Mouse (Mus musculus): ENCODE data around the gene 2010111I01Rik. TPM values are rescaled to one million over a fixed set of nuclear protein-coding genes. Genes with fewer than 3 reads are reported as not detected.

2010111I01Rik gene
- polyA plus RNA-seq, 1 experiment from 2014 or later = 129 TPM

DNA sequence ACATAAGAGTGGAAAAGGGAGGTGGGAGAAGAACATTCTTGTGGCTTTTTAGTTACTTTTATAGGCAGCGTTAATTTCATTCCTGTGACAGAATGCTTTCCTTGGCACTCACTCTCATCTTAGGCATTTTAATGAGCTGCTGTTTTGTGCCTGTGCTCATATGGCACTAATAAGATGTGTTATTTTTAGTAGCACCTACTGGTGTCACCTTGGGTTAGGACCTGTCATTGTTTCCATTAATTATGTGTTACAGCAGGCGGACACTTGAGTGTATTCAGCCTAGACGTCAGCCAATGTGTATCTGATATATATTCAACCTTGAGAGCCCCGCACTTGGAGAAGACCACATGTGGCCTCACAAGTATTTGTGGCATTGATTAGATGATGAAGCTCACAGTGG is 281.1 kb downstream of the 2010111I01Rik start:
- peak overlapping the region; percentile 47 for H3K4me2 ChIP-seq
- H3K4me1 ChIP-seq = peaks cover 93% of the 10 kb centered on the region

DNA sequence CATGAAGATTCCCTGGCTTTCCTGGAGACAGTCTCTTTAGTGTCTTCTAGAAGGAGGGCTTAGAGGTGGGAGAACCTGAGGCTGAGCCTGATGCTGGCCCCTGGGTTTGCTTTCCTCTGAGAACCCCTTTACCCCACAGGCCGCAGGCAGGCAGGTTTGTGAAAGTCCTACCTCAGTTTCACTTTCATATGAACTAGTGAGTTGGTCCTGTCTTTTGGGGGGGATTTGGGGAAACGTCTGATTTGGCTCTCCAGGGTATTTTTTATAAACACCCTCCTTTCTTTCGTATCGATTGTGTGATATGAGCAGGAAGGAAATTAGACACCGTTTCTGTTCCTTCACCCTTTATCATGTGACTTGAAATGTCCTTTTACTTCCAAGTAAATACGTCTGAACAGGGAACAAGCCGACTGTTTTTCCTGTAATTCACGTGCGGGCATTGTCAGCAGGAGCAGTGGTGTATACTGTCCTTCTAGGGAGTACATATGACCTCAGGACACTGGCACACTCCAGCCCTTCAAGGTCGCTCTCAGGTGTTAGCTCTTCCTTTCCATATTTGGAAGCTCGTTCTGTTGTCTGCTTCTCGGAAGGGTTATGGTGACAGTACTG is 281.7 kb downstream of the 2010111I01Rik start:
- WGBS = 35% methylated on average over 12 of the region's 12 CpGs
- Histone ChIP-seq H3K27ac (peak overlapping the region; percentile 45; the same call in 1 of the 2 replicates), H3K9me3 (no peaks in the 10 kb centered on the region), H3K4me2 (peak overlapping the region; percentile 47), H3K4me1 (peaks cover 93% of the 10 kb centered on the region), H3K9ac (no peak overlapping the region), H3K4me3 (peak overlapping the region; percentile 7; the same call in 1 of the 2 replicates), H3K27me3 (no peaks in the 10 kb centered on the region), H3K36me3 (0 out of 2 replicates have a peak, but pooled peaks cover 7% of the 10 kb centered on the region)
- no peak for ATAC-seq (ENCODE audit: borderline replicate concordance, extremely low read depth, low FRiP score, low TSS enrichment)

More for the DNA sequence above, 281.1 kb downstream of the 2010111I01Rik start:
- H3K4me3 ChIP-seq = no peak overlapping the region
- no peaks in the 10 kb centered on the region for H3K27me3 ChIP-seq
- 40% methylated on average over 4 of the region's 4 CpGs for WGBS
- peak overlapping the region; percentile 75 for H3K27ac ChIP-seq
- no peaks in the 10 kb centered on the region for H3K9me3 ChIP-seq
- H3K36me3 ChIP-seq = 0 out of 2 replicates have a peak, but pooled peaks cover 7% of the 10 kb centered on the region
- H3K9ac ChIP-seq = no peak overlapping the region
- no peak for ATAC-seq (ENCODE audit: borderline replicate concordance, extremely low read depth, low FRiP score, low TSS enrichment)

DNA sequence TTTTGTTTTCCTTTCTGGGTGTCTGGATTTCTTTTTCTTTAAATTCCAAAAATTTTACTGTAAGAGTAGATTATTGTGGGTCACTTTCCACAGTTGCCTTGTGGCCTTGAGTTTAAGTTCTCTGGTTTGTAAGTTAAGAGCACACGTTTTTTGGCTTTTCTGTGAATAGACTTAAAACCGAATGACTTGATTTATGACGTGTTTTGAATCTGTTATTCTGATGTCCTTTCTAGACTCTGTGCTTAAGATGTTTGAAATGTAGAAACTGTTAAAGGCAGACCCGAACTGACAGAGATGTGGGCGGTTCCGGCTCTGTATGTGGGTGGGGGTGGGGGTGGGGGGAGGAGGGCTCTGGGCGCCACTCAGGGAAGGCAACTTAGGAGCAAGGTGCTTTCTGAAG is 282.3 kb downstream of the 2010111I01Rik start:
- ATAC-seq (ENCODE audit: borderline replicate concordance, extremely low read depth, low FRiP score, low TSS enrichment) = no peak
- H3K4me2 ChIP-seq = peak overlapping the region; percentile 47; the same call in 1 of the 2 replicates
- H3K9ac ChIP-seq = no peak overlapping the region
- no peaks in the 10 kb centered on the region for H3K9me3 ChIP-seq
- 42% methylated on average over 7 of the region's 7 CpGs for WGBS
- 0 out of 2 replicates have a peak overlapping the region, but pooled peaks have one; percentile 45 for H3K27ac ChIP-seq
- peak overlapping the region; percentile 7; the same call in 1 of the 2 replicates for H3K4me3 ChIP-seq
- H3K27me3 ChIP-seq = no peaks in the 10 kb centered on the region
- H3K4me1 ChIP-seq = peaks cover 93% of the 10 kb centered on the region
- H3K36me3 ChIP-seq = 0 out of 2 replicates have a peak, but pooled peaks cover 7% of the 10 kb centered on the region

DNA sequence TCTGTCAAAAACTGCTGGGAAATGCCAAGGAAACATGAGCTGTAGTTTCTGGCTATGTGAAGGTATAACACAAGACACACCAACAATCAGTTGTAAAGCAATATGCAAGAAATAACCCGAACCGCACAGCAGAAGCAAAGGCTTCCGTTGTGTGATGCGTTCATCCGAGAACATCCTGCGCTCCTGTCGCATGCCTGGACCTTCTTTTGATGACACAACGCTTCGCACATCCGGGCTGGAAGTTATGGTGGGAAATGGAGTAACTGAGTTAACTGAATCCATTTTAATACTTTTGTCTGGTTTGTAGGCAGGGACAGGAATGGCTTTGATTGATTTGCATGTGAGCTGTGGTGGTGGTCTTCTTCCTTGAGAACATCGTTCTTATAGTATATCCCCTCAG is 282.9 kb downstream of the 2010111I01Rik start:
- Histone ChIP-seq H3K27ac (no peak overlapping the region), H3K4me3 (no peak overlapping the region), H3K9ac (no peak overlapping the region), H3K36me3 (0 out of 2 replicates have a peak, but pooled peaks cover 7% of the 10 kb centered on the region), H3K27me3 (no peaks in the 10 kb centered on the region), H3K9me3 (no peaks in the 10 kb centered on the region), H3K4me2 (no peak overlapping the region; the same call in 1 of the 2 replicates), H3K4me1 (peaks cover 91% of the 10 kb centered on the region)
- WGBS = 78% methylated on average over 11 of the region's 11 CpGs
- ATAC-seq (ENCODE audit: borderline replicate concordance, extremely low read depth, low FRiP score, low TSS enrichment) = no peak

DNA sequence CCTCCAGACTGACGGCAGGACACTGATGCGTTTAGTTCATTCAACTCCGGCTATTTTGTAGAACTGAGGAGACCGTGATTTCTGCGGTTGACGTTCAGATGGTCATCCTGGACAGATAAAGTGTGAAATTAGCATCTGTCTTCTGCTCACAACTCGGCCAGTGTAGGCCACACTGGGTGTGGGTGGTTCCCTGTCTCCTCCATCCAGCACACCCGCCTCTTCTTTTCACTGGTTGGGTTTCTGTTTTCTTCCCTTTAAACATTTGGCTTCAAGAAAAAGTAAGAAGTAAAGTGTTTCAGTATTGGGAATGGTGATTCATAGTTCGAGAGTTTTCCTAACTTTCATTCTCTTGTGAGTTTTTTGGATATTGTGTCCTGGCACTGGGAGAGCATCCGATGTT is 283.6 kb downstream of the 2010111I01Rik start:
- no peak for ATAC-seq (ENCODE audit: borderline replicate concordance, extremely low read depth, low FRiP score, low TSS enrichment)
- Histone ChIP-seq H3K27ac (no peak overlapping the region), H3K9ac (no peak overlapping the region), H3K9me3 (no peaks in the 10 kb centered on the region), H3K36me3 (0 out of 2 replicates have a peak, but pooled peaks cover 7% of the 10 kb centered on the region), H3K4me1 (peaks cover 92% of the 10 kb centered on the region), H3K4me2 (no peak overlapping the region), H3K27me3 (no peaks in the 10 kb centered on the region), H3K4me3 (no peak overlapping the region)
- WGBS = 65% methylated on average over 10 of the region's 10 CpGs

DNA sequence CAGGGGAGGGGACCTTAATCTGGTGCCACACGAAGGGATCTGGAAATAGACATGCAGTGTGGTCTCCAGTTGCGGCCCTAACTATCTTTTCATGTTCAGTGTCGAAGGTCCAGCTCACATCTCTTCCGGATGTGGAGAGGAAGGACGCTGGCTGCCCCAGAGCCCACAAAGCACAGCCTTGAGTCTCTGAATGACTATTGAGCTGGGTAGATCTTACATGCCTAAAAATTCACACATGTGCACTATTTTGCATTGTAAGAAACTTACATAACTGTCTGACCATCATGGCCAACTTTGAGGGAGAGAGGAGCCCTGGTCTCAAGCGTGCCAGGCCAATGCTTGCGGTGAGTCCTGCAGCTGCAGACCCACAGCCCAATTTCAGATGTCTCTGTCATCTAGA is 284.5 kb downstream of the 2010111I01Rik start:
- H3K4me1 ChIP-seq = peaks cover 94% of the 10 kb centered on the region
- peak overlapping the region; percentile 34; the same call in 1 of the 2 replicates for H3K27ac ChIP-seq
- no peak overlapping the region for H3K4me3 ChIP-seq
- H3K27me3 ChIP-seq = no peaks in the 10 kb centered on the region
- 72% methylated on average over 7 of the region's 7 CpGs for WGBS
- peaks cover 8% of the 10 kb centered on the region; the same call in 1 of the 2 replicates for H3K36me3 ChIP-seq
- 0 out of 2 replicates have a peak overlapping the region, but pooled peaks have one; percentile 16 for H3K9ac ChIP-seq
- peak overlapping the region; percentile 23 for H3K4me2 ChIP-seq
- no peaks in the 10 kb centered on the region for H3K9me3 ChIP-seq
- no peak for ATAC-seq (ENCODE audit: borderline replicate concordance, extremely low read depth, low FRiP score, low TSS enrichment)

DNA sequence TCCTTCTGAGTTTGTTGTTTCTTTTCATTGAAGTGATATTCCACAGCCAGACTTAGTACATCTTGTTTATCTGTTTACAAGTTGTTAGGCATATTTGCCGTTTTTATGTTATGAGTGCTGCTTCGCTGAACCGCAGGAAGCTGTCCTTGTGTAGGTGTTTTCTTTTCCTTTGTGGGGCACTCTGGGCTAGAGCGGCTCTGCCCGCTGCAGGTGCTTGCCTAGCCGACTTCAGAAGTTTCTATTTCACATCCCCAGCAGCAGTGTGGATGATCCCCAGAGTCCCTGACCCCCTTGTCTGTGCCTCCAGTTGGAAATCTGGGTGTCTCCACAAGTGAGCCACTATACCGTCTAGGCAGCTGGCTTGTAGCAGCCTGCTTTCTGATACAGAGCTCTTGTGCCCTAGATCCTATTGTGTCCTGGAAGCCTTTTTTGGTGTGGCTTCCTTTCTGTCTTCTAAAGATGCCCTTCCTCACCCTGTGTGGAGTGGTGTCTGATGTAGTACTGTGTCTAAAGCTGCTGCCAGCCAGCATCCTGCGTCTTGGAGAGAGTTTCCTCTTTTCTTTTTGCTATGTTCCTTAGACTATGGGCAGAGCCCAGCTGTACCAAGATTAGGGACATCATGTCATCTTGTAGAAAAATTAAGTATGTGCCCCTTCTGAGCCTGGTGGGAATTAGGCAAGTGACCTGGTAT is 285.2 kb downstream of the 2010111I01Rik start:
- Histone ChIP-seq H3K4me3 (no peak overlapping the region), H3K4me2 (no peak overlapping the region), H3K36me3 (peaks cover 15% of the 10 kb centered on the region; the same call in 1 of the 2 replicates), H3K27me3 (no peaks in the 10 kb centered on the region), H3K9ac (0 out of 2 replicates have a peak overlapping the region, but pooled peaks have one; percentile 1), H3K27ac (peak overlapping the region; percentile 80), H3K4me1 (peaks cover 94% of the 10 kb centered on the region), H3K9me3 (no peaks in the 10 kb centered on the region)
- ATAC-seq (ENCODE audit: borderline replicate concordance, extremely low read depth, low FRiP score, low TSS enrichment) = no peak
- 55% methylated on average over 8 of the region's 8 CpGs for WGBS

DNA sequence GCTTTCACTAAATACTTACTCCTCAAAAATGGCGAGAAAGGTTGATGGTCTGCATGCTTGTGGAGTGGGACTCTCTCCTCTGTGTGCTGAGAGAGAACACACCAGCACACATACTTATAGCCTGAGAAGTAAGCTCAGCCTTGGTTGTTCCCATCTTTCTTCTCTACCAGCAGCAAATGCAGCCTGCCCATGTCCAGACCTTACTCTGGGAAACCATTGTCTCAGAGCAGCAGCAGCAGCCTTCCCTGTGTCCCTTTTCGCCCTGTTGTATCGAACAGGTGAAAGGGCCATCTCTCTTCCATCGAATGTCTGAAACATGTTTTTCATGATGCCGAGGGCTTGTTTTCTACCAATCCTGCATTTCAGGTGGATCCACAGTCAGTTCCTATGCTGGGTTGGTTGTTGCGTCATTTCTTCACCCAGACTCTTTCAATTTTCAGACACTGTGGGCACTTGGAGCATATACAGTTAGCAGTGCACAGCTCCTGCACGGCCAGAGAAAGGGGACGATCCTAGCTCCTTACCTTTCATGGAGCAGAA is 285.8 kb downstream of the 2010111I01Rik start:
- H3K4me2 ChIP-seq = no peak overlapping the region
- H3K4me3 ChIP-seq = no peak overlapping the region
- H3K9ac ChIP-seq = 0 out of 2 replicates have a peak overlapping the region, but pooled peaks have one; percentile 1
- peaks cover 94% of the 10 kb centered on the region for H3K4me1 ChIP-seq
- H3K36me3 ChIP-seq = peaks cover 14% of the 10 kb centered on the region; the same call in 1 of the 2 replicates
- WGBS = 78% methylated on average over 8 of the region's 8 CpGs
- peak overlapping the region; percentile 80 for H3K27ac ChIP-seq
- H3K9me3 ChIP-seq = no peaks in the 10 kb centered on the region
- H3K27me3 ChIP-seq = no peaks in the 10 kb centered on the region
- ATAC-seq (ENCODE audit: borderline replicate concordance, extremely low read depth, low FRiP score, low TSS enrichment) = no peak

DNA sequence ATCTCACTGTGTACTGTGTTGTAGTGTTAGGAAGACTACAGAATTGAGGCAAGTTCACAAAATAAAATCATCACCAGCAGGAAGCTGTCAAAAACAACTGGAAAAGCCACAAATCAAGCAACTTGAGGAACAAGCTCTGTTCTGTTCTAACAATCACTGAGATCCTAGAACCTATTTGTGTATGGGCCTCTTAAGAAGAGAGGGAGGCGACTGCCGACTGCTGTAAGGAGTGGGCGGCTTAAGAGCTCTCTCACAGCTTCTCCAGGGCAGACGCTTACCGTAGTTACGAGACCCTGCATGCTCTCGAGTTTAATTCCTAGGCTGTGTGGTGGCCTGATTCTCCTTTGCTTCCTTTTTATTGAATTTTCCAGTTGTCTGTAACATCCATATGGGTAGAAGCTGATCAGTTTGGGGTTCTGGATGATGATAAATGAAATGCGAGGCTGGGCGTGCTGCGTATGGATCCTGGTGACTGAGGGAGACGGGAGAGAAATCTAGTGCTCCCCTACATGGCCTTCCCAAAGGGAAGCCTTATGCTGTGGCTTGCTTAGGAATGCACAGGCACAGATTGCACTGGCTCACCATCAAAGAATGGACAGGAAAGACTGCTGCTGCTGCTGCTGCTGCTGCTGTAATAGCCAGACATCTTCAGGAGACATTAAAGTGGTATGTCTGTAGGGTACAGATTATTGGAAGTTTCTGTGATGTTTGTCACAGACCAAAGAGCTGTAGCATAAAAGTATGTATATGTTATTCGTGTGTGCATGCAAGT is 286.6 kb downstream of the 2010111I01Rik start:
- H3K9ac ChIP-seq = 0 out of 2 replicates have a peak overlapping the region, but pooled peaks have one; percentile 18
- peak overlapping the region; percentile 39 for H3K4me2 ChIP-seq

DNA sequence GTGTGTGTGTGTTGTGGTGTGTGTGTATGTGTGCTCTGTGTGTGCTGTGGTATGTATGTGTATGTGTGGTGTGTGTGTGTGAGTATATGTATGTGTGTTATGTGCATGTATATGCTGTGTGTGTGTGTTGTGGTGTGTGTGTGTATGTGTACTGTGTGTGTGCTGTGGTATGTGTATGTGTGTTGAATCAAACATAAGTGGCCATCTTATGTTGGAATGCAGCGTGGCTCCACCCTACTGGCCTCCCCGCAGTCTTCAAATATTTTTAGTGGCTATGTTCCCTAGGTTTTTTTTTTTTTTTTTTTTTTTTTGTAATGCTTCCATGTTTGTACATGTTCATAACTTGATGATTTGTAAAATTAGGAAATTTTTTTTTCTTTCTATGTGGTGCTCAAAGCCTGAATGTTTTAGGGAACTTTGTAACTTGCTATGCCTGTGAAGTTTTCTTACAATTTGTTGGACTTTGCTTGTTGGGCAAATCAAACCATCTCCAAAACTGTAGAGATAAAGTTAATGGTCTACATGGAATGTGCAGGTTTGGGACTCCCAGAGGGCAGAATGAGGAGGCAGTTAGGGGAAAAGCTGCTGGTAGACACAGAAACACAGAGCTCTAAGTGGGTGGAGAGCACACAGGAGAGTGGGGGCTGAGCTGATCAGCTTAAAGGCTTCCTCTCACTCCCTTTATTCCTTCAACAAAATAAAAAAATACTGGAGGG is 287.8 kb downstream of the 2010111I01Rik start:
- Histone ChIP-seq H3K27me3 (no peaks in the 10 kb centered on the region), H3K9ac (no peak overlapping the region), H3K9me3 (no peaks in the 10 kb centered on the region), H3K27ac (peak overlapping the region; percentile 80), H3K36me3 (peaks cover 13% of the 10 kb centered on the region; the same call in 1 of the 2 replicates), H3K4me3 (no peak overlapping the region), H3K4me2 (peak overlapping the region; percentile 4; the same call in 1 of the 2 replicates), H3K4me1 (peaks cover 87% of the 10 kb centered on the region)
- ATAC-seq (ENCODE audit: borderline replicate concordance, extremely low read depth, low FRiP score, low TSS enrichment) = no peak
- WGBS = 41% methylated on average over 2 of the region's 2 CpGs

More for the DNA sequence above, 286.6 kb downstream of the 2010111I01Rik start:
- Histone ChIP-seq H3K4me1 (peaks cover 93% of the 10 kb centered on the region), H3K9me3 (no peaks in the 10 kb centered on the region), H3K4me3 (no peak overlapping the region), H3K27me3 (no peaks in the 10 kb centered on the region), H3K36me3 (peaks cover 10% of the 10 kb centered on the region; the same call in 1 of the 2 replicates), H3K27ac (peak overlapping the region; percentile 80)
- WGBS = 34% methylated on average over 12 of the region's 12 CpGs
- peak; percentile 29; the same call in 1 of the 2 replicates for ATAC-seq (ENCODE audit: borderline replicate concordance, extremely low read depth, low FRiP score, low TSS enrichment)
